Mouse (Mus musculus): ENCODE data around the gene Gria4.

DNA sequence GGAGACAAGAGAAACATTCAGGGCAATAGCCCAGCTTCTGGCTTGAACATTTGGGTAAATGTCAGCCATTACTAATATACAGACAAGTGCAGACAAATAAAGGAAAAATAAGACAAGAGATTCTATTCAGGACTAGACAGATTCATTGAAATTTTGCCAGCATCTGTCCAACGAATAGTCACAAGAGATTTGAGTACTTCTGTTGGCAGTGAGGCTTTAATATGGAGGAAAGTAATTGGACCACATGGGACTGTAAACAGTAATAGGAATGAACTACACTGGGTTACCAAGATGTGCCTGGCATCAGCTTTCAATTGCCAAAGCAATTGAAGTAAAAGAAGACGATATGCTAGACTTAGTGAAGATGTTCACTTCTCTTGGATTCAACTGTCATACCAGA is 81.9 kb downstream of the Gria4 start:
- TF ChIP-seq CTCF (IDR thresholded peaks at IDR 0.05; ENCODE audit: extremely low read depth, insufficient read depth, insufficient read length, insufficient replicate concordance) (no peak), POLR2A (IDR thresholded peaks at IDR 0.05; ENCODE audit: low read depth, low read length) (no peak)
